ENCODE assay signal across 10 mouse cellular contexts in genomic region chr5:86191356-86191755, GRCm38 (mm10). TPM values are rescaled to one million over a fixed set of nuclear protein-coding genes. Genes with fewer than 3 reads are reported as not detected.
DNase-seq lines count a peak whose midpoint lies in the region; ATAC-seq lines count a peak whose summit lies in the region.
"Had no signal": no experiment of that assay in that cellular context is flagged by ENCODE, and none has a peak within 500 bp of the region (broad histone marks: within the 10 kb centered on the region; RNA-seq: fewer than 3 reads in every experiment).

No protein-coding gene starts in this region.

- H3K27me3 ChIP-seq in neural tube, embryonic 14.5 days (ENCODE audit: control insufficient read depth, insufficient read depth, low read length): no peaks in the 10 kb centered on the region

- peak; percentile 51 to 61; a peak in 3 of 4 replicates for ATAC-seq in hematopoietic stem cell, adult 5-6 weeks (replicated peaks in 1 of 2; ENCODE audit: insufficient read depth in 1 of 2, low FRiP score in 2 of 2, low TSS enrichment in 1 of 2, low read depth in 1 of 2, poor library complexity in 2 of 2, severe bottlenecking in 2 of 2)
- peak; percentile 60 for ATAC-seq in neural tube, embryonic 14.5 days (ENCODE audit: low read depth)

- no peak overlapping the region for H3K4me2 ChIP-seq in neural tube, embryonic 14.5 days (ENCODE audit: low read depth, low read length)

- no peak overlapping the region for H3K4me3 ChIP-seq in neural tube, embryonic 14.5 days (ENCODE audit: low read depth, low read length)

- no peak overlapping the region for H3K9ac ChIP-seq in neural tube, embryonic 14.5 days (replicated peaks; ENCODE audit: low read depth, low read length)

- H3K36me3 ChIP-seq in neural tube, embryonic 14.5 days (ENCODE audit: control insufficient read depth, insufficient read depth, low read length): no peaks in the 10 kb centered on the region

- no peaks in the 10 kb centered on the region for H3K9me3 ChIP-seq in neural tube, embryonic 14.5 days (ENCODE audit: control insufficient read depth, low read length)

- 22% methylated on average over 4 of the region's 4 CpGs for WGBS in neural tube, embryonic 14.5 days

- H3K4me1 ChIP-seq in neural tube, embryonic 14.5 days (ENCODE audit: control insufficient read depth, insufficient read depth, low read length): no peaks in the 10 kb centered on the region

- H3K27ac ChIP-seq in neural tube, embryonic 14.5 days (ENCODE audit: low read depth, low read length): no peak overlapping the region

- DNase-seq in gastrocnemius, adult 18-20 months (ENCODE audit: low spot score): peak; percentile 14
- no peak for DNase-seq in gastrocnemius, postnatal 36 days
- DNase-seq in 3134 (ENCODE audit: extremely low read depth, insufficient read length, low spot score) (peak; percentile 7), NIH3T3 (ENCODE audit: low read depth) (peak; percentile 76)
- DNase-seq in ovary, postnatal 10 days (ENCODE audit: low spot score): no peak
- no peak for DNase-seq in layer of hippocampus, postnatal 10 days (ENCODE audit: low spot score in 2 of 2)

- intact Hi-C loops in gastrocnemius, postnatal 36 days (cut with DNase I): loop anchor here (5.0 kb wide), 2 partner anchors 124 to 216 kb away; partner anchors contain the start of gene Cenpc1

RNA-seq across cellular contexts. Expression of gene Gnrhr, which starts 6.3 kb away (rescaled TPM):
- not detected for total RNA-seq in gastrocnemius, adult 18-20 months (2021)
- not detected for total RNA-seq in gastrocnemius, postnatal 36 days (2021)
- total RNA-seq in hematopoietic stem cell, adult 5-6 weeks (2017): not detected in 2 replicates
- not detected in 2 replicates for polyA plus RNA-seq in neural tube, embryonic 14.5 days (2014; fragmentation: Nextera tagmentation; extraction: Ambion mirVana)
- not detected for total RNA-seq in layer of hippocampus, postnatal 10 days (2021)
- total RNA-seq: layer of hippocampus, postnatal 14 days had no signal
- polyA plus RNA-seq: stomach, embryonic 14.5 days had no signal

RNA-seq across cellular contexts. Expression of gene Uba6, which starts 18.8 kb away (rescaled TPM):
- 1 to 10 TPM; 5.0 to 5.4 TPM for total RNA-seq in gastrocnemius, adult 18-20 months (2021)
- 1 to 10 TPM; 3.8 to 4.0 TPM for total RNA-seq in gastrocnemius, postnatal 36 days (2021)
- 29.9 and 48.4 TPM in 2 replicates for total RNA-seq in hematopoietic stem cell, adult 5-6 weeks (2017)
- polyA plus RNA-seq in neural tube, embryonic 14.5 days (2014; fragmentation: Nextera tagmentation; extraction: Ambion mirVana): 20.4 and 21.9 TPM in 2 replicates
- total RNA-seq in layer of hippocampus, postnatal 10 days (2021): 10 to 100 TPM; 16.7 to 18.3 TPM

Comparison
In these comparisons a context has a peak if more than half of its experiments do, and no peak if none do; other contexts are left out.
1. DNase-seq: peak in gastrocnemius, adult 18-20 months (single experiment), 3134 (single experiment) and NIH3T3 (single experiment); none in gastrocnemius, postnatal 36 days (0 of 2), ovary, postnatal 10 days (single experiment) and layer of hippocampus, postnatal 10 days (0 of 2).